Mouse (Mus musculus) CD4-positive, CD25-positive, alpha-beta regulatory T cell, adult 4 months (primary cell): ENCODE measurements around the gene Abi3. TPM values are rescaled to one million over a fixed set of nuclear protein-coding genes. Genes with fewer than 3 reads are reported as not detected.

Experiments used
- ATAC-seq: one replicate; pipeline ENCODE4 v1.8.0; 2017
- polyA plus RNA-seq, 2 experiments: library from polyadenylated mRNA; unstranded; fragments of 100-300 nt; shearing (Covaris generic); gene quantifications; one replicate each; pipeline ENCODE4 v1.2.1; 2017

Gene Abi3
- polyA plus RNA-seq, 2 experiments from 2014 or later: 83.1 to 93.7 TPM

DNA sequence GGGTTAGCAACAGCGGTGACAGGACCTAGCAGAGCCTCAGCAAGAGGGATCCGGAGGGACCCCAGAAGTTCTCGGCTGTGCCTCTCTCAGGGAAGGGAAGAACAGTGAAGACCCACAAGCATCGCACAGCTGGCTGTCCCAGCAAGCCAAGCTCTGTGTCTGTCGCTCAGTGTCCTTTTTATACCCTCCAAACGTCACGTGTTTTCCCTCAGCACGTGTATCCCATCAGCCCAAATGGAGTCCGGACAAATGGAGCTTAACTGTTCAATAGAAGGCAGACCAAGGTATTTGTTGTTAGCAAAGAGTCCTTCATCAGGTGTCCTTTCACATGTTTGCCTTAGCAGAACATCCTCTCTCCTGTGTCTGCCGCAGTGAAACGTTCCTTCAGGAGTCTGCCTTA is 60.7 kb downstream of the Abi3 start:
- no peak for ATAC-seq

DNA sequence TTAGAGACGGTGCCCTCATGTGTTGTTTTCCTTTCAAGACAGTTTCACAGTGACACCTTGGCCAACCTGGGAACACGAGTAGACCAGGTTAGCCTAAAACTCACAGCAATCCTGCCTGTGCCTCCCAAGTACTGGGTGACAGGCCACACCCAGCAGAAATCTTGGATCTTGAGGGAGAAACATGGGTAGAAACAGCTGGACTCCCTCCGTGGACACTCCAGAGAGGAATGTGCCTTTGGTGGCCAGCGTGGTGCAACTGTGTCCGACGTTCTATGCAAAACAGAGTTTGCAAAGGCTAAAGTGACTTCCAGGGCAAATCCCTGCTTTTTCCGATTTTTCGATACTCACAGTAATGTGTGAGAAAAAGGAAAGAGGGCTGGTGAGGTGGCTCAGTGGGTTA is 61.8 kb downstream of the Abi3 start:
- no peak for ATAC-seq

Other genes with a start within 250 kb of the Abi3 start
- gene Phb, start 175.5 kb downstream of the Abi3 start, polyA plus RNA-seq: 100 to 1,000 TPM; 132 to 177 TPM
- 10 to 100 TPM; 15.1 to 21.3 TPM for gene Zfp652, start 129.8 kb downstream of the Abi3 start, polyA plus RNA-seq
- 1 to 10 TPM; 7.5 to 8.6 TPM for gene B130006D01Rik, start 118.9 kb downstream of the Abi3 start, polyA plus RNA-seq
- not detected for gene Phospho1, start 18.0 kb downstream of the Abi3 start, polyA plus RNA-seq
- 10 to 100 TPM; 56.7 to 64.5 TPM for gene Gngt2, start 5.3 kb downstream of the Abi3 start, polyA plus RNA-seq
- gene B4galnt2, start 72.4 kb upstream of the Abi3 start, polyA plus RNA-seq: under 1 TPM in 1 of 2 experiments, not detected in 1; 0.19 TPM
- gene Igf2bp1, start 163.5 kb upstream of the Abi3 start, polyA plus RNA-seq: not detected
- not detected for gene Gip, start 182.1 kb upstream of the Abi3 start, polyA plus RNA-seq
- gene Snf8, start 192.4 kb upstream of the Abi3 start, polyA plus RNA-seq: 10 to 100 TPM; 32.8 to 42.6 TPM
- 10 to 100 TPM in 1 of 2 experiments, 1 to 10 TPM in 1; 7.9 to 10.0 TPM for gene Ube2z, start 222.9 kb upstream of the Abi3 start, polyA plus RNA-seq
- gene Atp5g1, start 233.2 kb upstream of the Abi3 start, polyA plus RNA-seq: 100 to 1,000 TPM; 289 to 328 TPM